Mouse (Mus musculus) lung, postnatal 0 days (tissue): Measurements from ENCODE around the gene Dock2. TPM values are rescaled to one million over a fixed set of nuclear protein-coding genes. Genes with fewer than 3 reads are reported as not detected.
A peak's percentile ranks its signal among the peaks of the same experiment; 100 is the strongest.

ENCODE experiments used
- ATAC-seq: fragments of 200-750 bp; cut with Nextera tagmentation; 2 replicates; pipeline ENCODE4 v1.8.0; 2017; ENCODE audit warnings: moderate library complexity
- DNase-seq: peaks from one replicate; pipeline ENCODE4 v3.0.0-alpha.2; 2016; ENCODE audit warnings: low spot score
- H3K27ac ChIP-seq: fragments of 300-500 bp; sonication (generic); 2 replicates; pipeline ENCODE4 v1.5.1; 2014; ENCODE audit warnings: antibody characterized with exemption, mild to moderate bottlenecking, low read length, mixed read lengths
- H3K27me3 ChIP-seq: fragments of 300-500 bp; sonication (generic); replicated peaks from 2 replicates; pipeline ENCODE4 v1.6.1; 2014; ENCODE audit warnings: low read length, mixed read lengths; ENCODE audit not compliant: insufficient read depth
- H3K36me3 ChIP-seq: fragments of 300-500 bp; sonication (generic); 2 replicates; pipeline ENCODE4 v1.6.1; 2014; ENCODE audit warnings: low read length, mixed read lengths; ENCODE audit not compliant: insufficient read depth
- H3K4me1 ChIP-seq: fragments of 300-500 bp; sonication (generic); 2 replicates; pipeline ENCODE4 v1.6.1; 2014; ENCODE audit warnings: antibody characterized with exemption, low read depth, low read length, mixed read lengths; ENCODE audit not compliant: insufficient read depth
- H3K4me2 ChIP-seq: fragments of 300-500 bp; sonication (generic); replicated peaks from 2 replicates; pipeline ENCODE4 v1.6.1; 2014; ENCODE audit warnings: low read depth, mild to moderate bottlenecking, low read length, moderate library complexity, mixed read lengths
- H3K4me3 ChIP-seq: fragments of 300-500 bp; sonication (generic); 2 replicates; pipeline ENCODE4 v1.5.1; 2014; ENCODE audit warnings: low read depth, low read length
- H3K9ac ChIP-seq: fragments of 300-500 bp; sonication (generic); replicated peaks from 2 replicates; pipeline ENCODE4 v1.6.1; 2014; ENCODE audit warnings: low read depth, mild to moderate bottlenecking
- H3K9me3 ChIP-seq: fragments of 300-500 bp; sonication (generic); 2 replicates; pipeline ENCODE4 v1.6.1; 2016; ENCODE audit warnings: low read length, mixed read lengths
- CTCF ChIP-seq: IDR thresholded peaks from 2 replicates; pipeline ENCODE4 v1.5.1; 2016; ENCODE audit warnings: antibody characterized with exemption, mild to moderate bottlenecking
- EP300 ChIP-seq: IDR thresholded peaks from 2 replicates; pipeline ENCODE4 v1.6.1; 2016; ENCODE audit warnings: antibody characterized with exemption, mild to moderate bottlenecking, control low read depth
- WGBS: fragments of 180-500 bp; shearing (Covaris S2); extraction: QIAGEN DNeasy Blood & Tissue Kit; methylation state at CpG from one replicate; pipeline ENCODE4 v1.1.7; 2014; 5-methylcytosine and 5-hydroxymethylcytosine counted together
- polyA plus RNA-seq: library from polyadenylated mRNA; unstranded; fragments of >200 nt; fragmentation: Nextera tagmentation; extraction: Ambion mirVana; gene quantifications from 2 replicates; pipeline ENCODE4 v1.2.1, GENCODE M21; 2015

Gene Dock2
- polyA plus RNA-seq, 1 experiment from 2014 or later = 1.8 TPM

GRCm38 (mm10) chr11:34681790-34682189 lies 101.9 kb downstream of the Dock2 start:
- no peaks in the 10 kb centered on the region; the same call in 1 of the 2 replicates for H3K9me3 ChIP-seq
- no peaks in the 10 kb centered on the region for H3K27me3 ChIP-seq
- H3K36me3 ChIP-seq = no peaks in the 10 kb centered on the region
- ATAC-seq (no peak), DNase-seq (peak; percentile 72)
- no peak overlapping the region for H3K9ac ChIP-seq
- TF ChIP-seq CTCF = no peak
- no peak for TF ChIP-seq EP300
- no peak overlapping the region for H3K4me2 ChIP-seq
- WGBS = 52% methylated on average over 8 of the region's 8 CpGs
- H3K4me3 ChIP-seq = no peak overlapping the region
- no peak overlapping the region for H3K27ac ChIP-seq
- H3K4me1 ChIP-seq = no peaks in the 10 kb centered on the region

GRCm38 (mm10) chr11:34544631-34545030 lies 239.1 kb downstream of the Dock2 start:
- H3K27ac ChIP-seq = no peak overlapping the region
- TF ChIP-seq CTCF (no peak), EP300 (no peak)

GRCm38 (mm10) chr11:34532131-34532530 lies 251.6 kb downstream of the Dock2 start:
- H3K27me3 ChIP-seq = no peaks in the 10 kb centered on the region
- H3K9me3 ChIP-seq = no peaks in the 10 kb centered on the region
- no peak overlapping the region for H3K27ac ChIP-seq
- no peak overlapping the region for H3K9ac ChIP-seq
- ATAC-seq = no peak
- TF ChIP-seq EP300 (no peak), CTCF (no peak)
- H3K4me1 ChIP-seq = no peaks in the 10 kb centered on the region
- DNase-seq = no peak
- H3K4me2 ChIP-seq = no peak overlapping the region
- 92% methylated on average over 10 of the region's 10 CpGs for WGBS
- H3K4me3 ChIP-seq = no peak overlapping the region
- H3K36me3 ChIP-seq = no peaks in the 10 kb centered on the region

More at GRCm38 (mm10) chr11:34544631-34545030, 239.1 kb downstream of the Dock2 start:
- Histone ChIP-seq H3K36me3 (no peaks in the 10 kb centered on the region), H3K4me3 (no peak overlapping the region), H3K9ac (no peak overlapping the region), H3K4me2 (no peak overlapping the region), H3K9me3 (0 out of 2 replicates have a peak, but pooled peaks cover 6% of the 10 kb centered on the region), H3K4me1 (no peaks in the 10 kb centered on the region), H3K27me3 (no peaks in the 10 kb centered on the region)
- ATAC-seq = no peak
- 80% methylated on average over 7 of the region's 7 CpGs for WGBS
- DNase-seq = peak; percentile 21

- Histone ChIP-seq H3K4me3 (no peak overlapping the region), H3K4me2 (no peak overlapping the region), H3K27ac (no peak overlapping the region), H3K4me1 (no peaks in the 10 kb centered on the region), H3K9ac (no peak overlapping the region), H3K36me3 (no peaks in the 10 kb centered on the region), H3K9me3 (no peaks in the 10 kb centered on the region), H3K27me3 (no peaks in the 10 kb centered on the region)
- 90% methylated on average over 3 of the region's 3 CpGs for WGBS
- no peak for TF ChIP-seq EP300
- no peak for TF ChIP-seq CTCF
- no peak for DNase-seq
- no peak for ATAC-seq
These were observed 252.7 kb downstream of the Dock2 start for GRCm38 (mm10) chr11:34530971-34531370.

- Histone ChIP-seq H3K9ac (no peak overlapping the region), H3K9me3 (no peaks in the 10 kb centered on the region), H3K4me2 (no peak overlapping the region), H3K36me3 (no peaks in the 10 kb centered on the region), H3K4me3 (no peak overlapping the region), H3K27me3 (no peaks in the 10 kb centered on the region), H3K27ac (no peak overlapping the region), H3K4me1 (no peaks in the 10 kb centered on the region)
- DNase-seq (no peak), ATAC-seq (no peak)
- 64% methylated on average over 4 of the region's 4 CpGs for WGBS
- TF ChIP-seq CTCF = no peak
- TF ChIP-seq EP300 = no peak
These were observed 255.7 kb downstream of the Dock2 start for GRCm38 (mm10) chr11:34528006-34528405.

GRCm38 (mm10) chr11:34527238-34527637 lies 256.5 kb downstream of the Dock2 start:
- Histone ChIP-seq H3K27ac (no peak overlapping the region), H3K4me3 (no peak overlapping the region), H3K27me3 (no peaks in the 10 kb centered on the region), H3K4me2 (no peak overlapping the region), H3K9me3 (no peaks in the 10 kb centered on the region), H3K4me1 (no peaks in the 10 kb centered on the region), H3K36me3 (no peaks in the 10 kb centered on the region), H3K9ac (no peak overlapping the region)
- DNase-seq (no peak), ATAC-seq (no peak)
- TF ChIP-seq CTCF (no peak), EP300 (no peak)
- 82% methylated on average over 5 of the region's 5 CpGs for WGBS
